Mouse (Mus musculus) cerebellum, adult 11 months (tissue): ENCODE measurements around the gene Ifngr1.

Experiments used
- DNase-seq: peaks from one replicate; pipeline ENCODE4 v3.0.0; 2022

Ifngr1 gene

GRCm38 (mm10) chr10:19657426-19657825 is 65.7 kb downstream of the Ifngr1 start:
- no peak for DNase-seq
